Mouse (Mus musculus): ENCODE data around the gene Cyp2d11. TPM values are rescaled to one million over a fixed set of nuclear protein-coding genes. Genes with fewer than 3 reads are reported as not detected.
"Not testable (repeated sequence)": the region's sequence is repeated elsewhere in the genome, so short reads cannot be mapped to it uniquely, and the experiment has no call there.

Gene Cyp2d11
- polyA plus RNA-seq, 1 experiment from 2014 or later, result not detected

- not testable (repeated sequence) for H3K27me3 ChIP-seq (replicated peaks)
Observed at GRCm38 (mm10) chr15:82363801-82364200, 30.0 kb downstream of the Cyp2d11 start.

GRCm38 (mm10) chr15:82362234-82362633 lies 31.6 kb downstream of the Cyp2d11 start:
- Histone ChIP-seq H3K4me1 (peaks cover 26% of the 10 kb centered on the region), H3K9me3 (replicated peaks) (no peaks in the 10 kb centered on the region), H3K4me2 (no peak overlapping the region), H3K9ac (no peak overlapping the region), H3K27me3 (replicated peaks) (no peaks in the 10 kb centered on the region), H3K4me3 (no peak overlapping the region), H3K27ac (no peak overlapping the region), H3K36me3 (no peaks in the 10 kb centered on the region)
- 77% methylated on average over 4 of the region's 4 CpGs for WGBS (ENCODE audit: insufficient replicate concordance)
- no peak for ATAC-seq

More at GRCm38 (mm10) chr15:82363801-82364200, 30.0 kb downstream of the Cyp2d11 start:
- H3K4me3 ChIP-seq; H3K9ac ChIP-seq; ATAC-seq; H3K36me3 ChIP-seq; H3K9me3 ChIP-seq (replicated peaks); H3K27ac ChIP-seq; H3K4me2 ChIP-seq: not testable (repeated sequence)
- 32% methylated on average over 11 of the region's 12 CpGs for WGBS (ENCODE audit: insufficient replicate concordance)
- peaks cover 20% of the 10 kb centered on the region for H3K4me1 ChIP-seq

- H3K4me1 ChIP-seq, result peaks cover 26% of the 10 kb centered on the region
- H3K36me3 ChIP-seq, result no peaks in the 10 kb centered on the region
- H3K27me3 ChIP-seq (replicated peaks), result no peaks in the 10 kb centered on the region
- ATAC-seq, result peak; percentile 54; the same call in 1 of the 2 replicates
- H3K4me3 ChIP-seq, result no peak overlapping the region
- no peak overlapping the region for H3K9ac ChIP-seq
- H3K4me2 ChIP-seq, result no peak overlapping the region
- peak overlapping the region; percentile 5 for H3K27ac ChIP-seq
- WGBS (ENCODE audit: insufficient replicate concordance), result 74% methylated on average over 11 of the region's 11 CpGs
- no peaks in the 10 kb centered on the region for H3K9me3 ChIP-seq (replicated peaks)
Observed at GRCm38 (mm10) chr15:82361459-82362018, 32.3 kb downstream of the Cyp2d11 start.

GRCm38 (mm10) chr15:82358431-82359260 lies 35.2 kb downstream of the Cyp2d11 start:
- no peak overlapping the region for H3K9ac ChIP-seq
- peaks cover 35% of the 10 kb centered on the region for H3K4me1 ChIP-seq
- no peak for ATAC-seq
- 61% methylated on average over 22 of the region's 22 CpGs for WGBS (ENCODE audit: insufficient replicate concordance)
- H3K36me3 ChIP-seq, result no peaks in the 10 kb centered on the region
- H3K4me2 ChIP-seq, result 0 out of 2 replicates have a peak overlapping the region, but pooled peaks have one; percentile 3
- no peak overlapping the region for H3K4me3 ChIP-seq
- no peaks in the 10 kb centered on the region for H3K27me3 ChIP-seq (replicated peaks)
- peak overlapping the region; percentile 31; the same call in 1 of the 2 replicates for H3K27ac ChIP-seq
- H3K9me3 ChIP-seq (replicated peaks), result no peaks in the 10 kb centered on the region

GRCm38 (mm10) chr15:82354126-82354945 lies 39.5 kb downstream of the Cyp2d11 start, which contains the start of gene Ndufa6:
Gene Ndufa6 (minus strand): TSS chr15:82354322.
- peak within 1 kb of the TSS; percentile 84 for H3K4me2 ChIP-seq
- WGBS (ENCODE audit: insufficient replicate concordance), result 2% methylated on average over 57 of the region's 57 CpGs
- peak within 1 kb of the TSS; percentile 99 for H3K9ac ChIP-seq
- peak; percentile 99 for ATAC-seq
- no peaks in the 10 kb centered on the region for H3K27me3 ChIP-seq (replicated peaks)
- peaks cover 58% of the 10 kb centered on the region for H3K4me1 ChIP-seq
- H3K4me3 ChIP-seq, result peak within 1 kb of the TSS; percentile 96
- peak within 1 kb of the TSS; percentile 94 for H3K27ac ChIP-seq
- no peaks in the 10 kb centered on the region for H3K9me3 ChIP-seq (replicated peaks)
- peaks cover 22% of the 10 kb centered on the region for H3K36me3 ChIP-seq

GRCm38 (mm10) chr15:82353745-82354113 lies 40.1 kb downstream of the Cyp2d11 start:
- peak; percentile 16 for ATAC-seq
- H3K27ac ChIP-seq, result peak overlapping the region; percentile 94

GRCm38 (mm10) chr15:82353078-82353744 lies 40.6 kb downstream of the Cyp2d11 start:
- H3K27me3 ChIP-seq (replicated peaks), result no peaks in the 10 kb centered on the region
- H3K27ac ChIP-seq, result peak overlapping the region; percentile 94
- peak overlapping the region; percentile 99 for H3K9ac ChIP-seq
- H3K4me2 ChIP-seq, result peak overlapping the region; percentile 84
- peaks cover 58% of the 10 kb centered on the region for H3K4me1 ChIP-seq
- ATAC-seq, result no peak
- WGBS (ENCODE audit: insufficient replicate concordance), result 16% methylated on average over 14 of the region's 14 CpGs
- H3K36me3 ChIP-seq, result peaks cover 33% of the 10 kb centered on the region
- H3K4me3 ChIP-seq, result peak overlapping the region; percentile 96
- no peaks in the 10 kb centered on the region for H3K9me3 ChIP-seq (replicated peaks)

More at GRCm38 (mm10) chr15:82353745-82354113, 40.1 kb downstream of the Cyp2d11 start:
- Histone ChIP-seq H3K4me3 (peak overlapping the region; percentile 96), H3K27me3 (replicated peaks) (no peaks in the 10 kb centered on the region), H3K4me2 (peak overlapping the region; percentile 84), H3K9me3 (replicated peaks) (no peaks in the 10 kb centered on the region), H3K9ac (peak overlapping the region; percentile 99), H3K36me3 (peaks cover 28% of the 10 kb centered on the region), H3K4me1 (peaks cover 58% of the 10 kb centered on the region)
- WGBS (ENCODE audit: insufficient replicate concordance), result under 1% methylated on average over 23 of the region's 23 CpGs

- Histone ChIP-seq H3K9ac (peak overlapping the region; percentile 99), H3K4me1 (peaks cover 75% of the 10 kb centered on the region), H3K9me3 (replicated peaks) (no peaks in the 10 kb centered on the region), H3K27ac (peak overlapping the region; percentile 94), H3K4me2 (peak overlapping the region; percentile 84), H3K27me3 (replicated peaks) (no peaks in the 10 kb centered on the region), H3K36me3 (peaks cover 45% of the 10 kb centered on the region), H3K4me3 (peak overlapping the region; percentile 96)
- peak; percentile 41 for ATAC-seq
- 33% methylated on average over 3 of the region's 3 CpGs for WGBS (ENCODE audit: insufficient replicate concordance)
Observed at GRCm38 (mm10) chr15:82351480-82351879, 42.3 kb downstream of the Cyp2d11 start.

GRCm38 (mm10) chr15:82350349-82350748 lies 43.5 kb downstream of the Cyp2d11 start:
- no peak overlapping the region for H3K9ac ChIP-seq

GRCm38 (mm10) chr15:82348999-82349341 lies 44.9 kb downstream of the Cyp2d11 start:
- H3K4me2 ChIP-seq, result 0 out of 2 replicates have a peak overlapping the region, but pooled peaks have one; percentile 94
- peaks cover 60% of the 10 kb centered on the region for H3K36me3 ChIP-seq
- ATAC-seq, result no peak
- peak overlapping the region; percentile 75 for H3K27ac ChIP-seq
- no peaks in the 10 kb centered on the region for H3K27me3 ChIP-seq (replicated peaks)
- H3K9me3 ChIP-seq (replicated peaks), result no peaks in the 10 kb centered on the region
- 89% methylated on average over 2 of the region's 2 CpGs for WGBS (ENCODE audit: insufficient replicate concordance)
- H3K9ac ChIP-seq, result 0 out of 2 replicates have a peak overlapping the region, but pooled peaks have one; percentile 30
- peaks cover 82% of the 10 kb centered on the region for H3K4me1 ChIP-seq
- H3K4me3 ChIP-seq, result no peak overlapping the region

More at GRCm38 (mm10) chr15:82350349-82350748, 43.5 kb downstream of the Cyp2d11 start:
- Histone ChIP-seq H3K4me1 (peaks cover 76% of the 10 kb centered on the region), H3K27me3 (replicated peaks) (no peaks in the 10 kb centered on the region), H3K4me2 (0 out of 2 replicates have a peak overlapping the region, but pooled peaks have one; percentile 84), H3K36me3 (peaks cover 46% of the 10 kb centered on the region), H3K27ac (peak overlapping the region; percentile 94), H3K4me3 (no peak overlapping the region), H3K9me3 (replicated peaks) (no peaks in the 10 kb centered on the region)
- ATAC-seq, result no peak
- WGBS (ENCODE audit: insufficient replicate concordance), result 73% methylated on average over 4 of the region's 4 CpGs

All from liver, embryonic 12.5 days (tissue).